Mouse (Mus musculus) small intestine, adult 2 months (tissue): Measurements from ENCODE around the gene Rasl12.

Experiments
- CTCF ChIP-seq: fragments of 200-500 bp; IDR thresholded peaks from 2 replicates; pipeline ENCODE4 v1.5.1; 2012; ENCODE audit warnings: low read depth, mild to moderate bottlenecking, control low read depth, inconsistent platforms, low read length, moderate library complexity, mixed read lengths; ENCODE audit not compliant: insufficient replicate concordance, insufficient read length; ENCODE audit errors: extremely low read depth
- POLR2A ChIP-seq: fragments of 200-500 bp; IDR thresholded peaks from 2 replicates; pipeline ENCODE4 v1.6.1; 2012; ENCODE audit warnings: low read depth, mild to moderate bottlenecking, control low read depth, inconsistent platforms, low read length, moderate library complexity

- TF ChIP-seq CTCF, result no peak
- TF ChIP-seq POLR2A, result no peak
Observed at GRCm38 (mm10) chr9:65365721-65366120, 32.6 kb upstream of the Rasl12 start.
